ENCODE assay signal across 13 mouse cellular contexts in genomic region chr6:145369290-145369689, GRCm38 (mm10).
"Had no signal": no experiment of that assay in that cellular context is flagged by ENCODE, and none has a peak within 500 bp of the region (broad histone marks: within the 10 kb centered on the region; RNA-seq: fewer than 3 reads in every experiment).

No protein-coding gene starts in this region.

- DNase-seq: kidney, postnatal 25 days; lung, adult 18-20 months; retina, postnatal 1 day; right cerebral cortex, postnatal 4 days; spleen, adult 18-20 months; thymus, adult 18-20 months; thymus, postnatal 14 days had no signal

- H3K9ac ChIP-seq: kidney, embryonic 15.5 days; limb, embryonic 12.5 days; liver, embryonic 14.5 days; midbrain, embryonic 12.5 days; neural tube, embryonic 13.5 days had no signal

- H3K4me2 ChIP-seq: kidney, embryonic 15.5 days; limb, embryonic 12.5 days; midbrain, embryonic 12.5 days; neural tube, embryonic 13.5 days had no signal

- H3K27ac ChIP-seq: kidney, embryonic 15.5 days; limb, embryonic 12.5 days; liver, embryonic 14.5 days; midbrain, embryonic 12.5 days; neural tube, embryonic 13.5 days had no signal

- H3K4me3 ChIP-seq: kidney, embryonic 15.5 days; limb, embryonic 12.5 days; midbrain, embryonic 12.5 days; neural tube, embryonic 13.5 days had no signal

- H3K36me3 ChIP-seq: kidney, embryonic 15.5 days; limb, embryonic 12.5 days; midbrain, embryonic 12.5 days; neural tube, embryonic 13.5 days had no signal

- H3K27me3 ChIP-seq: kidney, embryonic 15.5 days; limb, embryonic 12.5 days; midbrain, embryonic 12.5 days; neural tube, embryonic 13.5 days had no signal

- ATAC-seq: midbrain, embryonic 16.5 days had no signal

- H3K9me3 ChIP-seq: kidney, embryonic 15.5 days; limb, embryonic 12.5 days; midbrain, embryonic 12.5 days; neural tube, embryonic 13.5 days had no signal
